Mouse (Mus musculus): Measurements from ENCODE around the gene Rpl23. TPM values are rescaled to one million over a fixed set of nuclear protein-coding genes. Genes with fewer than 3 reads are reported as not detected.
"Not testable (repeated sequence)": the region's sequence is repeated elsewhere in the genome, so short reads cannot be mapped to it uniquely, and the experiment has no call there.

Gene Rpl23
- polyA plus RNA-seq, 1 experiment from 2014 or later, result 517 TPM

DNA sequence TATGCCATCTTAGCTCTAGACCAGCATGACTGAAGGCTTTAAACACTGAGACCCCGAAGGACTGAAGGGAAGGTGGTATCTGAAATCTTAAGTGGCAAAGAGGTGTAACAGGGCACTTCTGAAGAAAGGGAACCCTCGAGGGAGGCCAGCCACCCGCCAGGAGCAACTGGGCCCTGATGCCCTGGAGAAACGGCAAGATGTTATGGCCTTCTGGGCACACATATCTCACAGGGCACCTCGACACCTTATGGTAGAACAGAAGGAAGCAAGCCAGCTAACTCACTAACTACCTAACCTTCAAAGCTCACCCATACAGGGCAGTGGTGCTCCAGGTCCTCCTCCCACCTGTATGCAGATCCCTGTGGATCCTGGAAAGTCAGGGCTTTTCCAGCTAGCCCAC is 40.1 kb downstream of the Rpl23 start:
- H3K9me3 ChIP-seq (replicated peaks; ENCODE audit: control insufficient read depth, low read length), result no peaks in the 10 kb centered on the region
- no peaks in the 10 kb centered on the region for H3K27me3 ChIP-seq (ENCODE audit: control insufficient read depth, insufficient read depth, low read length)
- H3K9ac ChIP-seq (ENCODE audit: low read depth, low read length), result no peak overlapping the region
- no peak for ATAC-seq (replicated peaks; ENCODE audit: insufficient number of reproducible peaks, low FRiP score, low TSS enrichment)
- H3K36me3 ChIP-seq (ENCODE audit: control insufficient read depth, insufficient read depth, low read length), result peaks cover 5% of the 10 kb centered on the region
- H3K4me1 ChIP-seq (ENCODE audit: control insufficient read depth, insufficient read depth, low read length), result peaks cover 18% of the 10 kb centered on the region
- 87% methylated on average over 5 of the region's 5 CpGs for WGBS (ENCODE audit: insufficient replicate concordance)
- no peak overlapping the region; the same call in 1 of the 2 replicates for H3K4me2 ChIP-seq
- H3K27ac ChIP-seq (ENCODE audit: low read depth, low read length), result no peak overlapping the region
- no peak overlapping the region for H3K4me3 ChIP-seq (ENCODE audit: low read depth, low read length)

DNA sequence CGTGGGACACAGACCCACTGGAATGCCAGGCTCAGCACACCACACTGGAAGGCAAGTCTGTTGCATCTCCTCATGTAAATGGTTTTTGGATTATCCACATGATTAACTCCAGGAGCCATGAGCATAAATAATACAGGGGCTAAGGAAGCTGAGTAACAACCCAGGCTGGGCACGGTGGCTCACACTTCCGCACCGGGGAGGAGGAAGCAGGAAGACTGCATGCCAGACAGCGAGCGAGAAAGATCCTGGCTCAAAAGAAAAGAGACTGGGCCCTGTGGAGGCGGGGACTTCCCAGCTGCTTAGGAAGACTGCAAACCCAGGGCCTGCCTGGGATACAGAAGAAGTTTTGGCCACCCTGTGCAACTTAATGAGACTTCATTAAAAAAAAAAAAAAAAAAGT is 42.0 kb downstream of the Rpl23 start:
- no peak overlapping the region for H3K27ac ChIP-seq (ENCODE audit: low read depth, low read length)
- H3K4me1 ChIP-seq (ENCODE audit: control insufficient read depth, insufficient read depth, low read length), result peaks cover 18% of the 10 kb centered on the region
- ATAC-seq (replicated peaks; ENCODE audit: insufficient number of reproducible peaks, low FRiP score, low TSS enrichment), result no peak
- H3K9me3 ChIP-seq (replicated peaks; ENCODE audit: control insufficient read depth, low read length), result no peaks in the 10 kb centered on the region
- no peaks in the 10 kb centered on the region for H3K36me3 ChIP-seq (ENCODE audit: control insufficient read depth, insufficient read depth, low read length)
- WGBS (ENCODE audit: insufficient replicate concordance), result 44% methylated on average over 7 of the region's 7 CpGs
- no peak overlapping the region for H3K4me3 ChIP-seq (ENCODE audit: low read depth, low read length)
- H3K9ac ChIP-seq (ENCODE audit: low read depth, low read length), result no peak overlapping the region
- no peaks in the 10 kb centered on the region for H3K27me3 ChIP-seq (ENCODE audit: control insufficient read depth, insufficient read depth, low read length)
- H3K4me2 ChIP-seq, result 0 out of 2 replicates have a peak overlapping the region, but pooled peaks have one; percentile 27

- 80% methylated on average over 3 of the region's 3 CpGs for WGBS (ENCODE audit: insufficient replicate concordance)
These were observed 43.1 kb downstream of the Rpl23 start for GRCm38 (mm10) chr11:97739155-97739554.

GRCm38 (mm10) chr11:97738703-97739102 is 43.5 kb downstream of the Rpl23 start:
- Histone ChIP-seq H3K4me2 (no peak overlapping the region), H3K4me3 (ENCODE audit: low read depth, low read length) (no peak overlapping the region), H3K9ac (ENCODE audit: low read depth, low read length) (no peak overlapping the region), H3K9me3 (replicated peaks; ENCODE audit: control insufficient read depth, low read length) (no peaks in the 10 kb centered on the region), H3K36me3 (ENCODE audit: control insufficient read depth, insufficient read depth, low read length) (no peaks in the 10 kb centered on the region), H3K27ac (ENCODE audit: low read depth, low read length) (no peak overlapping the region), H3K4me1 (ENCODE audit: control insufficient read depth, insufficient read depth, low read length) (peaks cover 24% of the 10 kb centered on the region), H3K27me3 (ENCODE audit: control insufficient read depth, insufficient read depth, low read length) (no peaks in the 10 kb centered on the region)
- no peak for ATAC-seq (replicated peaks; ENCODE audit: insufficient number of reproducible peaks, low FRiP score, low TSS enrichment)
- 58% methylated on average over 6 of the region's 6 CpGs for whole genome bisulfite sequencing (ENCODE audit: insufficient replicate concordance)

More at GRCm38 (mm10) chr11:97739155-97739554, 43.1 kb downstream of the Rpl23 start:
- Histone ChIP-seq H3K9me3 (replicated peaks; ENCODE audit: control insufficient read depth, low read length) (no peaks in the 10 kb centered on the region), H3K4me3 (ENCODE audit: low read depth, low read length) (no peak overlapping the region), H3K4me1 (ENCODE audit: control insufficient read depth, insufficient read depth, low read length) (peaks cover 19% of the 10 kb centered on the region), H3K4me2 (no peak overlapping the region), H3K27me3 (ENCODE audit: control insufficient read depth, insufficient read depth, low read length) (no peaks in the 10 kb centered on the region), H3K27ac (ENCODE audit: low read depth, low read length) (no peak overlapping the region), H3K9ac (ENCODE audit: low read depth, low read length) (no peak overlapping the region), H3K36me3 (ENCODE audit: control insufficient read depth, insufficient read depth, low read length) (no peaks in the 10 kb centered on the region)
- no peak for ATAC-seq (replicated peaks; ENCODE audit: insufficient number of reproducible peaks, low FRiP score, low TSS enrichment)

- ATAC-seq (replicated peaks; ENCODE audit: insufficient number of reproducible peaks, low FRiP score, low TSS enrichment), result no peak
- Histone ChIP-seq H3K4me2 (no peak overlapping the region), H3K27me3 (ENCODE audit: control insufficient read depth, insufficient read depth, low read length) (no peaks in the 10 kb centered on the region), H3K4me1 (ENCODE audit: control insufficient read depth, insufficient read depth, low read length) (peaks cover 15% of the 10 kb centered on the region), H3K9ac (ENCODE audit: low read depth, low read length) (no peak overlapping the region), H3K4me3 (ENCODE audit: low read depth, low read length) (no peak overlapping the region), H3K27ac (ENCODE audit: low read depth, low read length) (no peak overlapping the region), H3K36me3 (ENCODE audit: control insufficient read depth, insufficient read depth, low read length) (no peaks in the 10 kb centered on the region), H3K9me3 (replicated peaks; ENCODE audit: control insufficient read depth, low read length) (no peaks in the 10 kb centered on the region)
- 73% methylated on average over 4 of the region's 4 CpGs for WGBS (ENCODE audit: insufficient replicate concordance)
These were observed 44.6 kb downstream of the Rpl23 start for GRCm38 (mm10) chr11:97737600-97737999.

DNA sequence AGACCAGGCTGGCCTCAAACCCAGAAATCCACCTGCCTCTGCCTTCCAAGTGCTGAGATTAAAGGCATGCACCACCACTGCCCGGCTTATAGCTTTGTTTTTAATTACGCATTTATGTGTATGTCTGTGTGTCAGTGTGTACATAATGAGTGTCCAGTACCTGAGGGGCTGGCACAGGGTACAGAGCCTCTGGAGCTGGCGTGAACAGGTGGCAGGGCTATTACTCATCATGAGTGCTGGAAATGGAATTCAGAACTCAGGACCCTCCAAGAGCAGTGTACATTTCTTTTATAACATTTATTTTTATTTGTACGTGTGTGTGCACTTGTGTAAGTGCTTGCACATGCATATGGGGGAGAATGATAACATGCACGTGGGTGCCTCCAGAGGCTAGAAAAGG is 45.6 kb downstream of the Rpl23 start:
- H3K9me3 ChIP-seq (replicated peaks; ENCODE audit: control insufficient read depth, low read length), result no peaks in the 10 kb centered on the region
- ATAC-seq (replicated peaks; ENCODE audit: insufficient number of reproducible peaks, low FRiP score, low TSS enrichment), result no peak
- H3K9ac ChIP-seq (ENCODE audit: low read depth, low read length), result no peak overlapping the region
- peaks cover 14% of the 10 kb centered on the region for H3K4me1 ChIP-seq (ENCODE audit: control insufficient read depth, insufficient read depth, low read length)
- H3K4me2 ChIP-seq, result no peak overlapping the region
- no peaks in the 10 kb centered on the region for H3K27me3 ChIP-seq (ENCODE audit: control insufficient read depth, insufficient read depth, low read length)
- 88% methylated on average over 5 of the region's 5 CpGs for WGBS (ENCODE audit: insufficient replicate concordance)
- H3K27ac ChIP-seq (ENCODE audit: low read depth, low read length), result no peak overlapping the region
- H3K36me3 ChIP-seq (ENCODE audit: control insufficient read depth, insufficient read depth, low read length), result no peaks in the 10 kb centered on the region
- H3K4me3 ChIP-seq (ENCODE audit: low read depth, low read length), result no peak overlapping the region

- WGBS (ENCODE audit: insufficient replicate concordance), result 86% methylated on average over 5 of the region's 5 CpGs
- not testable (repeated sequence) for H3K4me1 ChIP-seq (ENCODE audit: control insufficient read depth, insufficient read depth, low read length); H3K9ac ChIP-seq (ENCODE audit: low read depth, low read length); H3K4me2 ChIP-seq; H3K36me3 ChIP-seq (ENCODE audit: control insufficient read depth, insufficient read depth, low read length); ATAC-seq (replicated peaks; ENCODE audit: insufficient number of reproducible peaks, low FRiP score, low TSS enrichment); H3K9me3 ChIP-seq (replicated peaks; ENCODE audit: control insufficient read depth, low read length); H3K27ac ChIP-seq (ENCODE audit: low read depth, low read length); H3K27me3 ChIP-seq (ENCODE audit: control insufficient read depth, insufficient read depth, low read length); H3K4me3 ChIP-seq (ENCODE audit: low read depth, low read length)
These were observed 47.4 kb downstream of the Rpl23 start for GRCm38 (mm10) chr11:97734810-97735209.

- 0 out of 2 replicates have a peak, but pooled peaks cover 3% of the 10 kb centered on the region for H3K36me3 ChIP-seq (ENCODE audit: control insufficient read depth, insufficient read depth, low read length)
- H3K9me3 ChIP-seq (replicated peaks; ENCODE audit: control insufficient read depth, low read length), result no peaks in the 10 kb centered on the region
- H3K4me1 ChIP-seq (ENCODE audit: control insufficient read depth, insufficient read depth, low read length), result peaks cover 8% of the 10 kb centered on the region
- WGBS (ENCODE audit: insufficient replicate concordance), result 43% methylated on average over 10 of the region's 10 CpGs
- no peak overlapping the region for H3K27ac ChIP-seq (ENCODE audit: low read depth, low read length)
- no peak overlapping the region for H3K9ac ChIP-seq (ENCODE audit: low read depth, low read length)
- H3K27me3 ChIP-seq (ENCODE audit: control insufficient read depth, insufficient read depth, low read length), result no peaks in the 10 kb centered on the region
- H3K4me3 ChIP-seq (ENCODE audit: low read depth, low read length), result no peak overlapping the region
- H3K4me2 ChIP-seq, result no peak overlapping the region
- no peak for ATAC-seq (replicated peaks; ENCODE audit: insufficient number of reproducible peaks, low FRiP score, low TSS enrichment)
These were observed 48.5 kb downstream of the Rpl23 start for GRCm38 (mm10) chr11:97733689-97734088.

DNA sequence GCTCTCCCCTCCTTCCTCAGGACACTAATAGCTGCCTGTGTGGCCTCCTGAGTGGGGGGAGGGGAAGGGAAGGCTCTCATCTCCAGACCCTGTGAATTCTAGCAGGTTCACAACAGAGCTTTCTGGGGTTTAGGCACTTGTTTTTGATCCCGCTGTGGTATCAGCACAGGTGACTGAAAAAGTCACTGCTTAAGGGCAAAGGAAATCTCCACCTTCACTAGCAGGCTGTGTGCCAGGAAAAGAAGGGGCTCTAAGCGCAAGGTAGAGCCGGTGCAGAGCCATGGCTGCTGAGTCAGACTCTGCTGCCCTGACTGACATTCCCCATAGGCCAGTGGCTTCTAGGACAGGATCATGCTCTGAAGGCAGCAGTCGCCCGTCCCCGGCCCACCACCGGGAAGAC is 53.5 kb downstream of the Rpl23 start:
- H3K4me3 ChIP-seq (ENCODE audit: low read depth, low read length), result no peak overlapping the region
- ATAC-seq (replicated peaks; ENCODE audit: insufficient number of reproducible peaks, low FRiP score, low TSS enrichment), result no peak
- no peak overlapping the region for H3K9ac ChIP-seq (ENCODE audit: low read depth, low read length)
- H3K9me3 ChIP-seq (replicated peaks; ENCODE audit: control insufficient read depth, low read length), result no peaks in the 10 kb centered on the region
- H3K4me2 ChIP-seq, result no peak overlapping the region
- H3K4me1 ChIP-seq (ENCODE audit: control insufficient read depth, insufficient read depth, low read length), result peaks cover 2% of the 10 kb centered on the region
- peaks cover 19% of the 10 kb centered on the region for H3K36me3 ChIP-seq (ENCODE audit: control insufficient read depth, insufficient read depth, low read length)
- H3K27me3 ChIP-seq (ENCODE audit: control insufficient read depth, insufficient read depth, low read length), result no peaks in the 10 kb centered on the region
- H3K27ac ChIP-seq (ENCODE audit: low read depth, low read length), result no peak overlapping the region
- 63% methylated on average over 7 of the region's 7 CpGs for WGBS (ENCODE audit: insufficient replicate concordance)

Measured in heart, embryonic 11.5 days (tissue).